Mouse (Mus musculus) liver, adult 2 months (tissue): ENCODE results near the gene Mlf1.

Experiments used
- CTCF ChIP-seq: fragments of 200-500 bp; IDR thresholded peaks from 2 replicates; pipeline ENCODE4 v1.5.1; 2011; ENCODE audit warnings: low read depth, low read length, control low read depth
- POLR2A ChIP-seq: fragments of 200-500 bp; IDR thresholded peaks from 2 replicates; pipeline ENCODE4 v1.6.1; 2011; ENCODE audit warnings: low read length, control low read depth; ENCODE audit not compliant: insufficient read depth; ENCODE audit errors: extremely low read depth

DNA sequence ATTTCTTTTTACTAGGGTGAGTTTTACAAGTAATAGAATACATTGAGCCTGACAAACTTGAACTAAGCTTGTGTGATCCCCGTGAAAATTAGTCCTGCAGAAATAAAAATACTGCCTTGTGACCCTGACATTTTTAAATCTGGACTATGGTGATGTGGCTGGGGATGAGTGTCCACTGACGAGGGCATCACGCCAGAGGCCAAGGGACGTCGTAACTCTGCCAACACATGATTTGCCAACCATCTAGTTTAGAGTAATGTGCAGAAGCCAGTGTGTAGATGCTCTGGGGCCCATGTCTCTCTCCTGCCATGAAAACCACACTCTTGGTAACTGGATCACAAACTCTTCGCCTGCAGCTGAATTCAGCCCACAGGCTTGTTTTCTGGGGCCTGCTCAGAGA is 6.4 kb upstream of the Mlf1 start:
- TF ChIP-seq CTCF, result no peak
- no peak for TF ChIP-seq POLR2A
